Mouse (Mus musculus): Measurements from ENCODE around the gene Fam89b. TPM values are rescaled to one million over a fixed set of nuclear protein-coding genes. Genes with fewer than 3 reads are reported as not detected.

Fam89b gene
- polyA plus RNA-seq, 1 experiment from 2014 or later, result 92.9 TPM

DNA sequence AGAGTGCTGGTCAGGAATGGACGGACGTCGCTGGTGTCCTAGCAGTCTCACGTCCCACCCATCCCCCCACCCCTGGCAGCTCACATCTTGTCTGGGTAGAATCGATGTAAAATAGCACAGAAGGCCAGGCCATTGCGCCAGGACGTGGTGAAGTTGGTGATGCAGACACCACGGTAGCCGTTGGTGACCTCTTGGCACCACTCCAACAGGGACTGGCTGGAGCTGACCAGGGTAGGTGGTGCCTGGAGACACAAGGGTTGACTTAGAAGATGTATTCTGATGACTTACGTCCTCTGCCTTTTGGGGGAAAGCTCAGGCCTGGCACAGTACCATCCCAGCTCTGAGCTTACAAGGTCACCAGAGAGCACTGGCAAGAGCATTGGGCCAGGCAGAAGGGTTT is 12.5 kb downstream of the Fam89b start:
- no peak overlapping the region for H3K9ac ChIP-seq (ENCODE audit: low read length)
- peaks cover 16% of the 10 kb centered on the region for H3K36me3 ChIP-seq (ENCODE audit: control insufficient read depth, insufficient read depth, low read length)

GRCm38 (mm10) chr19:5715793-5716688 is 13.4 kb downstream of the Fam89b start:
- H3K9me3 ChIP-seq (ENCODE audit: control insufficient read depth, low read length), result no peaks in the 10 kb centered on the region
- H3K4me1 ChIP-seq (replicated peaks; ENCODE audit: control insufficient read depth, insufficient read depth, low read length), result peaks cover 24% of the 10 kb centered on the region
- H3K27me3 ChIP-seq (ENCODE audit: control insufficient read depth, insufficient read depth, low read depth, low read length), result no peaks in the 10 kb centered on the region
- no peak overlapping the region for H3K4me3 ChIP-seq (ENCODE audit: low read length)
- peak overlapping the region; percentile 33 for H3K4me2 ChIP-seq (ENCODE audit: low read depth, low read length)
- peak; percentile 53 for ATAC-seq (ENCODE audit: low read depth)
- 33% methylated on average over 43 of the region's 43 CpGs for WGBS
- H3K36me3 ChIP-seq (ENCODE audit: control insufficient read depth, insufficient read depth, low read length), result peaks cover 9% of the 10 kb centered on the region
- no peak overlapping the region for H3K27ac ChIP-seq (ENCODE audit: low read length)
- H3K9ac ChIP-seq (ENCODE audit: low read length), result 0 out of 2 replicates have a peak overlapping the region, but pooled peaks have one; percentile 25

More for the DNA sequence above, 12.5 kb downstream of the Fam89b start:
- H3K27me3 ChIP-seq (ENCODE audit: control insufficient read depth, insufficient read depth, low read depth, low read length), result no peaks in the 10 kb centered on the region
- H3K27ac ChIP-seq (ENCODE audit: low read length), result no peak overlapping the region
- H3K4me2 ChIP-seq (ENCODE audit: low read depth, low read length), result no peak overlapping the region
- H3K4me3 ChIP-seq (ENCODE audit: low read length), result no peak overlapping the region
- H3K4me1 ChIP-seq (replicated peaks; ENCODE audit: control insufficient read depth, insufficient read depth, low read length), result peaks cover 24% of the 10 kb centered on the region
- WGBS, result 43% methylated on average over 10 of the region's 10 CpGs
- H3K9me3 ChIP-seq (ENCODE audit: control insufficient read depth, low read length), result no peaks in the 10 kb centered on the region
- no peak for ATAC-seq (ENCODE audit: low read depth)

- Histone ChIP-seq H3K27ac (ENCODE audit: low read length) (peak overlapping the region; percentile 77), H3K4me3 (ENCODE audit: low read length) (no peak overlapping the region), H3K4me1 (replicated peaks; ENCODE audit: control insufficient read depth, insufficient read depth, low read length) (peaks cover 24% of the 10 kb centered on the region), H3K9ac (ENCODE audit: low read length) (peak overlapping the region; percentile 31; the same call in 1 of the 2 replicates), H3K4me2 (ENCODE audit: low read depth, low read length) (0 out of 2 replicates have a peak overlapping the region, but pooled peaks have one; percentile 18), H3K36me3 (ENCODE audit: control insufficient read depth, insufficient read depth, low read length) (peaks cover 9% of the 10 kb centered on the region), H3K27me3 (ENCODE audit: control insufficient read depth, insufficient read depth, low read depth, low read length) (no peaks in the 10 kb centered on the region), H3K9me3 (ENCODE audit: control insufficient read depth, low read length) (no peaks in the 10 kb centered on the region)
- ATAC-seq (ENCODE audit: low read depth), result peak; percentile 88
- WGBS, result 9% methylated on average over 2 of the region's 2 CpGs
Observed at GRCm38 (mm10) chr19:5713730-5714129, 15.7 kb downstream of the Fam89b start.

GRCm38 (mm10) chr19:5713255-5713654 is 16.2 kb downstream of the Fam89b start:
- Histone ChIP-seq H3K27me3 (ENCODE audit: control insufficient read depth, insufficient read depth, low read depth, low read length) (no peaks in the 10 kb centered on the region), H3K27ac (ENCODE audit: low read length) (peak overlapping the region; percentile 77), H3K9me3 (ENCODE audit: control insufficient read depth, low read length) (no peaks in the 10 kb centered on the region), H3K9ac (ENCODE audit: low read length) (0 out of 2 replicates have a peak overlapping the region, but pooled peaks have one; percentile 20), H3K36me3 (ENCODE audit: control insufficient read depth, insufficient read depth, low read length) (peaks cover 13% of the 10 kb centered on the region), H3K4me1 (replicated peaks; ENCODE audit: control insufficient read depth, insufficient read depth, low read length) (peaks cover 24% of the 10 kb centered on the region), H3K4me3 (ENCODE audit: low read length) (no peak overlapping the region), H3K4me2 (ENCODE audit: low read depth, low read length) (0 out of 2 replicates have a peak overlapping the region, but pooled peaks have one; percentile 18)
- ATAC-seq (ENCODE audit: low read depth), result no peak
- WGBS, result 64% methylated on average over 5 of the region's 5 CpGs

DNA sequence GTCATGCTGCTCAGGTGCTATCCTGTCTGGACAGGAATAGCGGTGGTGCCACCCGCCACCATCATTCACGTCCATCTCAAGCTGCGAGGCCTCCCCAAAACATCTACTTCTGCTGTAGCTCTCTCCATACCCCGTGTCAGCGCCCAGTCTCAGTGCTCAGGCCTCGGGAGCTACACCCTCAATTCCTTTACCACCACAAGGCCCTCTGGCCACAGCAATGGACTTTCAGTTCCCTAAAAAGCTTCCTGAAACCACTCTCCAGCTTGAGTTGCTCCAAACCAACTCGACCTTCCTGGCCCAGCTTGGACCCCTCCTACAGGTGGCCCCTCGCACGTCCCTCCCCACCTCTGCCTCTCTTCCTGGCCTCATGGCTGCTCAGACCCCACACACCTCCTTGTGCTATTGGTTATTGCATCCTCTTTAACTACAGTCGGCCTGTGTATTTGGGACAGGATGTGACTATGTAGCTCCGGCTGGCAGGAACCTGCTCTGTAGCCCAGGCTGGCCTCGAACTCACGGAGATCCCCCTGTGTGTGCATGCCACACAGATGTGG is 17.5 kb downstream of the Fam89b start:
- no peak overlapping the region for H3K4me2 ChIP-seq (ENCODE audit: low read depth, low read length)
- H3K9me3 ChIP-seq (ENCODE audit: control insufficient read depth, low read length), result no peaks in the 10 kb centered on the region
- H3K9ac ChIP-seq (ENCODE audit: low read length), result no peak overlapping the region
- WGBS, result 91% methylated on average over 14 of the region's 14 CpGs
- H3K27me3 ChIP-seq (ENCODE audit: control insufficient read depth, insufficient read depth, low read depth, low read length), result no peaks in the 10 kb centered on the region
- H3K27ac ChIP-seq (ENCODE audit: low read length), result no peak overlapping the region
- H3K4me1 ChIP-seq (replicated peaks; ENCODE audit: control insufficient read depth, insufficient read depth, low read length), result peaks cover 24% of the 10 kb centered on the region
- no peak overlapping the region for H3K4me3 ChIP-seq (ENCODE audit: low read length)
- no peak for ATAC-seq (ENCODE audit: low read depth)
- H3K36me3 ChIP-seq (ENCODE audit: control insufficient read depth, insufficient read depth, low read length), result peaks cover 19% of the 10 kb centered on the region

DNA sequence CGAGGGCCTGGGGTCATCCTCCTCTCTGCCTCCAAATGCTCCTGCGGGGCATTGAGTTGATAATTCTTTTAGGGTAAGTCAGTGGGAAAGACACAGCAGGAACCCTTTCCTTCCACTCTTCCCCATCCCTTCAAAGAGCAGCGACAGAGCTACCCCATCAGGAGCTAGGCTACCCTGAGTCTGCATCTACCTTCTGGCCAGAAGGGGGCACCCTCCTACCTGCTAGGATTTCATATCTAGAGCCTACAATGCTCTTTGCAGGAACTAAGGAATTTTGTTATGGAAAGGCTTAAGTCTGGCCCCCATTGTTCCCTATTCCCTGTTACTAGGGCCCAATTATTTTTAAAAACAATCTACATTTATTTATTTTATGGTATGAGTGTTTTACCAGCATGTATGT is 18.2 kb downstream of the Fam89b start:
- Histone ChIP-seq H3K9me3 (ENCODE audit: control insufficient read depth, low read length) (no peaks in the 10 kb centered on the region), H3K36me3 (ENCODE audit: control insufficient read depth, insufficient read depth, low read length) (peaks cover 19% of the 10 kb centered on the region), H3K27me3 (ENCODE audit: control insufficient read depth, insufficient read depth, low read depth, low read length) (no peaks in the 10 kb centered on the region), H3K4me1 (replicated peaks; ENCODE audit: control insufficient read depth, insufficient read depth, low read length) (peaks cover 22% of the 10 kb centered on the region), H3K4me2 (ENCODE audit: low read depth, low read length) (no peak overlapping the region), H3K4me3 (ENCODE audit: low read length) (no peak overlapping the region), H3K27ac (ENCODE audit: low read length) (no peak overlapping the region), H3K9ac (ENCODE audit: low read length) (no peak overlapping the region)
- 27% methylated on average over 3 of the region's 3 CpGs for whole genome bisulfite sequencing
- ATAC-seq (ENCODE audit: low read depth), result no peak

GRCm38 (mm10) chr19:5710581-5710980 is 18.9 kb downstream of the Fam89b start:
- Histone ChIP-seq H3K4me1 (replicated peaks; ENCODE audit: control insufficient read depth, insufficient read depth, low read length) (peaks cover 20% of the 10 kb centered on the region), H3K27me3 (ENCODE audit: control insufficient read depth, insufficient read depth, low read depth, low read length) (no peaks in the 10 kb centered on the region), H3K9me3 (ENCODE audit: control insufficient read depth, low read length) (no peaks in the 10 kb centered on the region), H3K4me2 (ENCODE audit: low read depth, low read length) (no peak overlapping the region), H3K9ac (ENCODE audit: low read length) (no peak overlapping the region), H3K27ac (ENCODE audit: low read length) (no peak overlapping the region), H3K36me3 (ENCODE audit: control insufficient read depth, insufficient read depth, low read length) (peaks cover 19% of the 10 kb centered on the region), H3K4me3 (ENCODE audit: low read length) (no peak overlapping the region)
- no peak for ATAC-seq (ENCODE audit: low read depth)
- WGBS, result 84% methylated on average over 7 of the region's 8 CpGs

GRCm38 (mm10) chr19:5710068-5710467 is 19.4 kb downstream of the Fam89b start:
- H3K4me1 ChIP-seq (replicated peaks; ENCODE audit: control insufficient read depth, insufficient read depth, low read length), result peaks cover 21% of the 10 kb centered on the region
- peaks cover 19% of the 10 kb centered on the region for H3K36me3 ChIP-seq (ENCODE audit: control insufficient read depth, insufficient read depth, low read length)
- no peaks in the 10 kb centered on the region for H3K9me3 ChIP-seq (ENCODE audit: control insufficient read depth, low read length)
- no peak for ATAC-seq (ENCODE audit: low read depth)
- H3K4me2 ChIP-seq (ENCODE audit: low read depth, low read length), result no peak overlapping the region
- H3K27me3 ChIP-seq (ENCODE audit: control insufficient read depth, insufficient read depth, low read depth, low read length), result no peaks in the 10 kb centered on the region
- no peak overlapping the region for H3K9ac ChIP-seq (ENCODE audit: low read length)
- no peak overlapping the region for H3K27ac ChIP-seq (ENCODE audit: low read length)
- H3K4me3 ChIP-seq (ENCODE audit: low read length), result no peak overlapping the region
- 95% methylated on average over 6 of the region's 6 CpGs for WGBS

DNA sequence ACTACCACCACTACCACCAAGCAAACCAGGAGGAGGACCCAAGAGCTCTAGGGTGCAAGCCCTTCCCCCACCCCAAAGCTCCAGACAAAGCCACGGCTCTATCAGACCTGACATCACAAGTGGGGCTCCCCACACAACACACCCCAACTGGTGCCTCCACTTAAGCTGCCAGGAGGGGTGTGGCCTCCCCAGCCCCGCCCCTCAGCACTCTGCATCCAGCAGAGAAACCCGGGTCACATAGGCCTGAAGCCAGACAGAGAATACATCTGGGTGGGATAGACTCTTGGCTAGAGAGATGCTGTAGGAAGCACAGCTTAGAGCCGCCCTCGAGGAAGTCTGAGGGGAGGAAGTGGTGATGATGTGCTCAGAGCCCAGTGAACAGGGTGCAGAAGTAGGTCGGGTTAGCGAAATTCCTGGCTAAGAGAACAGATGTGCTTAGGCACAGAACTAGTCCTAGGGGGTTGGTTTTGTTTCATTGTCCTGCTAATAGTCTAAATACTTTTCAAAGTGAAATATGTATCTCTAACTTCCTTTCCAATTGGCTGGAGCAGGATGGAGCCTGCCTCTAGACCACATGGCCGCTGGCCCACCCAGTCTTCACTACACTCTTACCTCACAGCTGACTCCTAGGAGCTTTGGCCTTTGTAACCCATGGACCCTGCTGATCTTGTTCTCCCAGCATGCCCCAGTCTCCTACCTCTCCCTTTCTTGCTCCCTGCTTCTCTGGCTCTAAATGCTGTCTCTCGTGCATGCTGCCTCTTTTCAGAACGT is 24.5 kb downstream of the Fam89b start:
- H3K36me3 ChIP-seq (ENCODE audit: control insufficient read depth, insufficient read depth, low read length), result peaks cover 38% of the 10 kb centered on the region
- H3K27me3 ChIP-seq (ENCODE audit: control insufficient read depth, insufficient read depth, low read depth, low read length), result no peaks in the 10 kb centered on the region
- H3K4me2 ChIP-seq (ENCODE audit: low read depth, low read length), result no peak overlapping the region
- H3K4me3 ChIP-seq (ENCODE audit: low read length), result no peak overlapping the region
- ATAC-seq (ENCODE audit: low read depth), result peak; percentile 72
- H3K4me1 ChIP-seq (replicated peaks; ENCODE audit: control insufficient read depth, insufficient read depth, low read length), result peaks cover 15% of the 10 kb centered on the region
- 31% methylated on average over 10 of the region's 10 CpGs for WGBS
- no peaks in the 10 kb centered on the region for H3K9me3 ChIP-seq (ENCODE audit: control insufficient read depth, low read length)
- H3K9ac ChIP-seq (ENCODE audit: low read length), result peak overlapping the region; percentile 0
- H3K27ac ChIP-seq (ENCODE audit: low read length), result peak overlapping the region; percentile 36
